Mouse (Mus musculus) bone marrow macrophage, adult 2 months (primary cell): ENCODE measurements around the gene Mthfsd.

Source experiments
- CTCF ChIP-seq: IDR thresholded peaks from 2 replicates; pipeline ENCODE4 v1.5.1; 2012; ENCODE audit warnings: low read depth, mild to moderate bottlenecking, low read length, moderate library complexity
- POLR2A ChIP-seq: IDR thresholded peaks from 2 replicates; pipeline ENCODE4 v1.6.1; 2012; ENCODE audit warnings: mild to moderate bottlenecking, low read depth, low read length, borderline replicate concordance

- TF ChIP-seq POLR2A (no peak), CTCF (no peak)
Measured at GRCm38 (mm10) chr8:121134512-121134911, 26.3 kb upstream of the Mthfsd start.
